Mouse (Mus musculus) cerebellum, adult 11 months (tissue): Measurements from ENCODE around the gene Pkp2.
A peak's percentile ranks its signal among the peaks of the same experiment; 100 is the strongest.

ENCODE experiments used
- DNase-seq: peaks from one replicate; pipeline ENCODE4 v3.0.0; 2022

Pkp2 gene

DNA sequence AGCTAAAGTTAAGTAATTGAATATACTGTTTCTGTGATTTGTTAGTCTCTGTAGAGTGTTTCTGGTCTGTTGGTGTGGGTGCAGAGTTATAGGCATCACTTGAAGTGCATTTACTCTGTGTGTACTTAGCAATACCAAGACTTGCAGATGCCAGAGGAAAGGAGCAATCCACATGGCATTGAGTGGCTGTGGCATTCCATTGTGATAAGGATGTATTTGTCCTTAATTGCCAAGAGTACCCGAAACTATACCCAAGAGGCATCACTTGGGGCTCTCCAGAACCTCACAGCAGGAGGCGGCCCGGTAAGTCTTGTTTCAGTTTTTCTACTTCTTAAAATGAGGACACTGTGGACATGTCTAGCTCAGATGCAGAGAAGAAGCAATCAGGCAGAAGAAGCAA is 49.3 kb downstream of the Pkp2 start:
- no peak for DNase-seq

DNA sequence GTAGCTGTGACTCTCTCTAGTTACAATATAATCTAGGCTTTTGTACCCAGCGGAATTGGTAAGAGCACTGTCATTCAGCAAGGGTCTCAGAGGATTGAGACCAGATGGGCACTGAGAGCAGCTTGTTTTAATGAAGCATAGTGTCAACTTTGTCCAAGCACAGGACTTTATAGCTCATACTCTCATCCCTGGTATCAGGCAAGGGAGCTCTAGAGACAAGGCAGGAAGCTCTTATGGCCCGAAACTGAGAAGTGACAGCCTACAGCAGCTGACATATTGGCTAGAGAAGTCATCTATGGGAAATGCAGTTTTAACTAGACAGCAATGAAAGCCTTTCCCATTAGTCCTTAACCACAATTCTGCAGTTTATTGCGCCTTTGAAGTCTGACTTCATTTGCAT is 59.9 kb downstream of the Pkp2 start:
- no peak for DNase-seq

DNA sequence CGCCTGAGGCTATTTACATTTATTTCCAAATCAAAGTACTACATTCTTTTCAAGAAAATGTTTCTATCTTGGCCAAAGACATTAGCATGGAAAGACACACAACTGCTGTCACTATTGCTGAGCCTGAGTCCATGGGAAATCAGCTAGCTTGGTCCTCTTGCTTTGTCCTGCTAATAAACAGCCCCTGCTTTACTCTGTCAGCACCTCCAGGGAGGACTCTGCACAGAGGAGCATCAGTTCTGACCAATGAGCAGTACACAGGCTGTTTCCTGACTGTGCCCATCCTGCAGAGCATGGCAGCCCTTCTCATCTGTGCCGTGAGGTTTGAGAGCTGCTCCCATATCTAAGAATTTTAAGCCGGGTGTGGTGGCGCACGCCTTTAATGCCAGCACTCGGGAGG is 60.6 kb downstream of the Pkp2 start:
- no peak for DNase-seq

DNA sequence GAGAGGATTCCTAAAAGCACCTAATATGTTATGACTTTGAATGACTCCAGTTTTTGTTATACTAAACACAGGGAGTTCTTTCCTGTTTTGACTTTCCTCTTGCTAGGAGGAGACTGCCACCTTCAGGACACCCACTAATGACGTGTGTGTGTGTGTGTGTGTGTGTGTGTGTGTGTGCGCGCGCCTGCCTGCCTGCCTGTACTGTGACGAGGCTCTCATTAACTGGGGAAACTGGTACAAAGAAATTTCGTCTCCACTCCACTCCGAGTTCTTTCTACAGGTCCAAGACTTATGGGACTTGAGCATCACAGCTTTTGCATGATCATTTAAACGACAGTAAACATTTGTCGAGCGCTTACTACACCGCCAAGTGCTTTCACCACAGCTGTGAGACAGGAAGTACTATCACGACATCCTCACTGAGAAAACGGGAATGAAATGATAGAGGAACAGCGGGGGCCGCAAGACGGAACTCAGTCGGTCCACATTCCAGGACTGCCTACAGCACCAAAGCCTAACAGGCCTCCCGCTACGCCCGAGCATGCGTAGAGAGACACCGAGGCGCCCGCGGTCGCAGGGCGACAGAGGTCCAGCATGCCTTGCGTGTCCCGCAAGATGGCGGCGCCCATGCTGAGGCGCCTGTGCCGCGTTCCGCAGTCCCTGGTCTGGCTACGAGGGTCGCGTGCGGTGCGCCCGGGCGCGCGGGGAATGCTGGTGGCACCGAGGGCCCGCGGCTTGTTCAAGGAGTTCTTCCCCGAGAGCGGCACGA is 89.4 kb downstream of the Pkp2 start, which contains the start of gene Yars2:
Yars2 (plus strand) TSS at position 597 of the 769 bp plus-strand sequence.
- peak; percentile 91 for DNase-seq

DNA sequence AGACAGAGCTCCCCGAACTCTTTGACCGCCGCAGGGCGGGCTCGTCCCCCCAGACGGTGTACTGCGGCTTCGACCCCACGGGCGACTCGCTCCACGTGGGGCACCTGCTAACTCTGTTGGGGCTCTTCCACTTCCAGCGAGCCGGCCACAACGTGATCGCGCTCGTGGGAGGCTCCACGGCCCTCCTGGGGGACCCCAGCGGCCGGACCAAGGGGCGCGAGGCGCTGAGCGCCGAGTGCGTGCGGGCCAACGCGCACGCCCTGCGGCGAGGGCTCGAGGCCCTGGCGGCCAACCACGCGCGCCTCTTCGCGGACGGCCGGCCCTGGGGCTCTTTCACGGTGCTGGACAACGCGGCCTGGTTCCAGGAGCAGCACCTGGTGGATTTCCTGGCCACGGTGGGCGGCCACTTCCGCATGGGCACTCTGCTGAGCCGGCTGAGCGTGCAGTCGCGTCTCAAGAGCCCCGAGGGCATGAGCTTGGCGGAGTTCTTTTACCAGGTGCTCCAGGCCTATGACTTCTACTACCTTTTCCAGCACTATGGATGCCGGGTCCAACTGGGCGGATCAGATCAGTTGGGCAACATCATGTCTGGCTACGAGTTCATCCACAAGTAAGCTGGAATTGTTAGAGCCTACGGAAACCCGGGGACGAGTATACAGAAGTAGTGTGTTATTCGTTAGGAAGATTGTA is 90.2 kb downstream of the Pkp2 start:
- peak; percentile 51 for DNase-seq

DNA sequence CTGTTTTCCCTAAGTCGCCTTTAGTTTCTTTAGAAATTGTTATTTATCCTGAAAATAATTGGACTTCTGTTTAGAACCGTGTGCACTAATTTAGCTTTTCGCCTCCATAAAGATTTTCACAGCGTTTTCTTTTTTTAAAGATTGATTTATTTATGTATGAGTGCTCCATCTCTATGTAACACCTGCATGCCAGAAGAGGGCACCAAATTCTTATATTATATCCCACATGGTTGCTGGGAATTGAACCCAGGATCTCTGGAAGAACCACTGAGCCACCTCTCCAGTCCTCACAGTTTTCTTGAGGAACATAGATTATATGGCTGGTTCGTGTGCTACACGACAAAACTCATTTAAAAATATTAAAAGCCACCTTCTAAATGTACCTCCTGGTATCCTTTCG is 90.8 kb downstream of the Pkp2 start:
- no peak for DNase-seq

DNA sequence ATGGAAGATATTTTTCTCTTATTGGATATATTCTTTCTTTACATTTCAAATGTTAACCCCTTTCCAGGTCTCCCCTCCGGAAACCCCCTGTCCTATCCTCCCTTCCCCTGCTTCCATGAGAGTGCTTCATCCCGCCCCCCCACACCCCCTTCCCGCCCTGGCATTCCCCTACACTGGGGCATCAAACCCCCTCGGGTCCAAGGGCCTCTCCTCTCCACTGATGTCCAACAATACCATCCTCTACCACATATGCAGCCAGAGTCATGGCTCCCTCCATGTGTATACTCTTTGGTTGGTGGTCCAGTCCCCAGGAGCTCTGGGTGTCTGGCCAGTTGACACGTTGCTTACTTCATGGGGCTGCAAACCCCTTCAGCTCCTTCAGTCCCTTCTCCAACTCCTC is 98.2 kb downstream of the Pkp2 start:
- DNase-seq = no peak
